Mouse (Mus musculus) spleen, embryonic (tissue): ENCODE data around the gene Mrpl24.
"Not testable (repeated sequence)": the region's sequence is repeated elsewhere in the genome, so short reads cannot be mapped to it uniquely, and the experiment has no call there.

ENCODE experiments used
- CTCF ChIA-PET: fragments of 350-600 bp; sonication (Branson Sonifier 250); formaldehyde crosslinking; loops from one replicate; lab custom pipeline; 2022; lab: Charles Lee

The Mrpl24 gene

DNA sequence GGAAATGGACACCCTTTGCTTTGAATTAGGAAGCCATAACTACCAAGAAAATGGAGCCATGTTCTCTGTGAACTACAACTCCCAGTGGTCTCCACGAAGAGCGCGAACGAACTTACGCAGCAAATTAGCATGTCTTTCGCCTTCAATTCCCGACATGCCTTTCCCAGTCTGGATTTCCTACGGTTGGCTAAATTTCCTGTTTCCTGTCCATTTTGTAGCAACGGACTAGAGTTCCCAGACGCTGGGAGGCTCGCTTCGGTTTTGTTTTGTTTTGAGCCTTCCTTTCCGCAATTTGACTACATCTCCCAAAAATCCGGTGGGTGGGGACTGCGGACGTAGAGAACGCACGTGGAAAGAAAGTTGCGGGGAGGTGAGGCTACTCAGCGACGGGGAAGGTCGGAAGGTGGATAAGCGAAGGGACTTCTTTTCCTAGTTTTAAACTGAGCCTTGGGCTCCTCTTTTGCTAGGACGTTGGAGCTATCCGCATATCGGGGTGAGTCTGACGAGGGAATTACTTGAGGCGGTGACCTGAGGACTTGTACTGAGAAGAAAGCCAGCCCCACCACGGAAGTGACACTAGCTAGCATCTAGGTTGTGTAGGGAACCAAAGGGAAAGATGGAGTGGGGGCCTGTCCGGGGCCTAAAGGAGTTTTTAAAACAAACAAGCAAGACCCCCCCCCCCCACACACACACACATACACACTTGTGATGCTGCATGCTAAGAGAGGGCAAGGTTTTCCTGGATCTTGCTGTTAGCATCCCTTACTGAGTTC is at the start of gene Mrpl24:
Mrpl24 (plus strand) TSS at position 171 of the 773 bp plus-strand sequence.
- CTCF ChIA-PET: no interaction called here

DNA sequence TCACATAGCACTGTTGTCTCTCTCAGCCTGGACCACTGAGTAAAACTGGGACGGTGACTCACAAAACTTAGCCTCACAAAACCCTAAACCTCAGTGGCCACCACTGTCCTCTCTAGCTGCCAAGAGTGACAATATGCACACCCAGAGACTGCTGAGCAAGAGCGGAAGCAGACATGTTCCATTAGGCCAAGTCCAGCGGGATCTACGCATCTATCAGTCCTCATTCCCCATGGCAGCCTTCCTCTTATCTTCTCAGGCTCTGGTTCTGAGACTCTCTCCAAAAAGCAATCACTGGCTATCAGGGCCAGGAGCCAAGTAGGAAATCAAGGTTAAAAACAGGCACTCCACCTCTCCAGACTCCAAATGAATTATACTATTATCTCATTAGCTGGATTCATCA is 41.6 kb upstream of the Mrpl24 start:
- CTCF ChIA-PET: no interaction called here

DNA sequence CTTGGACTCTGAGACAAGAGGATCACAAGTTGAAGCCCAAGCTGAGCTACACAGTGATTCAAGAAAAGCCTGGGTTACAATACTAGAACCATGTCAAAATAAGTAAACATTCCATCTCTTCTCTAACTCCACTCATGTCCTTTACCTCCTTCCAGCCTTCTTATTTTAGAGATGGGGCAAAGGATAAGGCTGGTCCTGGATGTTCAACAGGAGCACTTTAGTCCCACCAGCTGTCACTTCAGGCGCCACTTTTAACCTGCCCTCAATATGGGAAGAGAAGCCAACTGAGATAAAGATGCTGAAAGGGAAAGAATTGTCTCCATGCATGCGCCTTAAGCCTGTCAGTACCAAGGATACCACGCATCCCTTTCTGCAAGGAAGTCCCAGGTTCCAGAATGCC is 35.0 kb upstream of the Mrpl24 start:
- CTCF ChIA-PET: interaction anchor here (0.5 kb wide), 1 partner anchor 18 kb away, joined by 9 read pairs; no protein-coding TSS in a partner anchor

DNA sequence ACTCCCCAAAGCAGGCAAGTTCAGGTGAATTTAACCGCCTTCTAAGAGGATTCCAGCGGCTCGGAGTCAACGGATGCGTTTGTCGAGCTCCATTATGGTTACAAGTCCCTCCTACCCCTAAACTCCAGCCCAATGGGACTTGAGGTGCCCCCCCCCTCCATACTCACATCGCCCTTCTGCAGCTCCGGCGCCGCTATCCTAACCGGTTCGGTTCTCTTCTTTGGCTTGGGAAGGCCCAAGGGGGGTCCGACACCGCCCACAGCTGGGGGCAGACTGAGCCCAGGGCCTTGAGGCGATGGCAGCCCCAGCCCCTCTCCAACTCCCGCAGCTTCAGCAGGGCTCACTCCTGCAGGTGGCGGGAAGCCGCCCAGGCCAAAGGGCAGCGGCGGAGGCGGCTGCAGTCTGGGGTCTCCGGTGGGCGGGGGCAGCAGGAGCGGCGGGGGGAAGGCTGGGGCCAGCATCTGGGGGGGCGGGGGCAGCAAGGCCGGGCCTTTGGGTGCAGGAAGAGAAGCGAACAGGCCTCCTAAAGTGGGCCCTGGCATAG is 34.5 kb upstream of the Mrpl24 start:
- CTCF ChIA-PET: interaction anchor here (0.5 to 0.6 kb wide), 2 partner anchors 18 to 33 kb away, joined by 9 to 15 read pairs; no protein-coding TSS in a partner anchor

DNA sequence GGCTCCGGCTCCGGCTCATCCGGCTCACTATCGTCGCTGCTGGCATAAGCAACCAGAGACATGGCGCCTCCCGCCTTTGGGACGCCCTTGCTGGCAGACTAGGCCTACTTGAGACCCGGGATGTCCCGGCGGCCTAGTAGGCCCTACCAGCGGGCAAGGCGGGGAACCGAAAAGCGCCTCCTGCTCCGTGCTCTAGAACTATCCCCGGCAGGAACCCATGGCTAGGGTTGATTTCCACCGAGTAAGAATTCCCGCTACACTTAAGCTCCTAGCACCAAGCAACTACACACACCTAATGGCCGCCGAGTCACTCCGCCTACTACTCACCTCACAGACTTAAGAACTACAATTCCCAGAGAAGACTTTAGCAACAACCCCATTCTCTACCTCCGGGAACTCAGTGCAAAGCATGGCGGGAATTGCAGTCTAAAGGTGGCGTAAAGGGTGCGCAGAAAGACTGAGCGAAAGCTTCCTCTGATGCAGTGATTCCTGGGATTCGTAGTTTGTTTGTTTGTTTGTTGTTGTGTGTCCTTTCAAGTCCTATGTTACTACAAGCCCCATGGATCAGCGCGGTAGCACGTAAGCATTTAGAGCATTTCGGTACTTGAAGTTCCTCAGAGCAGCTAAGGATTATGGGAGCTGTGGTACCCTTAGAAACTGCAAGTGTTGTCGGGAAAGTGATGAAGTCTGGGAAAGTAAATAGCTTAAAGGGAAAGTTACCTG is 33.9 kb upstream of the Mrpl24 start, which contains the start of gene Prcc:
Prcc (minus strand) TSS at position 328 of the 723 bp plus-strand sequence.
- CTCF ChIA-PET: interaction anchor here (0.6 to 0.8 kb wide), 2 partner anchors 24 to 32 kb away, joined by 4 to 15 read pairs; no protein-coding TSS in a partner anchor

DNA sequence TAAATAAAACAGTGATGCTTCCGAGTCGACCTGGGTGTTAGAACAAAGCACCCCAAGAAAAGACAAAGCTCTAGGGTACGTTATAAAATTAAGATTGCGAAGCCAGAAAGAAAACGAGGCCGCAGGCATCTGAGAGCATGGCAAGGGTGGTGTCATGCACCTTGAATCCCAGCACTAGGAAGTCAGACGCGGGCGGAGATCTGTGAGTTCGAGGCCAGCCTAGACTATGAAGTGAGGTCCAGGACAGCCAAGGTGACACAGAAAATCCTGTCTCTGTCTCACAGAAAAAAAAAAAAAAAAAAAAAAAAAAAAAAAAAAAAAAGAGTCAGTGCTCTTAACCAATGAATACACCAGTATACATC is 33.3 kb upstream of the Mrpl24 start:
- CTCF ChIA-PET: interaction anchor here (0.8 kb wide), 1 partner anchor 24 kb away, joined by 4 read pairs; no protein-coding TSS in a partner anchor

DNA sequence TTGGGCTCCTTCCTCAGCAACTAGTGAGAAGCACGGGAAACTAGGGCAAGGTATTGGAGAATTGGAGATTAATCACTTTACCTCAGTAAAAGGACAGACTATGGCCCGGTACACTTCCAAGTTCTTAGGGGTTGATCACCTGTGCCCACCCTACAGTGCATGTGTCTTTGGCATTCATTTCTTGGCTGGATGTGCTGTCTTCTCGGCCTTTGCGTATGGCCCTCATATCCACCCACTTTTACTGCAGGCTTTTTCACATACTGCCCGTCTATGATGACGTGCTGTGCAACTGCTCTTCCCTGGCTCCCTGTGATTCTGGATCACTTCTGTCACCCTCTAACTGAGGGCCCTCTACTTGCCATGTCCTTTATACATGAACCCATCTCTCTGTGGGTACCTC is 32.9 kb upstream of the Mrpl24 start:
- CTCF ChIA-PET: interaction anchor here (0.8 kb wide), 1 partner anchor 23 kb away, joined by 4 read pairs; no protein-coding TSS in a partner anchor

DNA sequence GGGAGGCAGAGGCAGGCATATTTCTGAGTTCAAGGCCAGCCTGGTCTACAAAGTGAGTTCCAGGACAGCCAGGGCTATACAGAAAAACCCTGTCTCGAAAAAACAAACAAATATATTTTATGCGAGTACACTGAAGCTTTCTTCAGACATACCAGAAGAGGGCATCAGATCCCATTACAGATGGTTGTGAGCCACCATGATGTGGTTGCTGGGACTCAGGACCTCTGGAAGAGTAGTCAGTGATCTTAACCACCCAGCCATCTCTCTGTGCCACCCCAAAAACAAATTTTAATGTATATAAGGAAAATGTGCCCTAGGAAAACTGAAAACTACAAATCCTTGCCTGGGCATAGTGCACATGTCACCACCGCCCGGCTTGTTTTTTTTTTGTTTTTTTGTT is 31.9 kb upstream of the Mrpl24 start:
- CTCF ChIA-PET: not testable (repeated sequence)

DNA sequence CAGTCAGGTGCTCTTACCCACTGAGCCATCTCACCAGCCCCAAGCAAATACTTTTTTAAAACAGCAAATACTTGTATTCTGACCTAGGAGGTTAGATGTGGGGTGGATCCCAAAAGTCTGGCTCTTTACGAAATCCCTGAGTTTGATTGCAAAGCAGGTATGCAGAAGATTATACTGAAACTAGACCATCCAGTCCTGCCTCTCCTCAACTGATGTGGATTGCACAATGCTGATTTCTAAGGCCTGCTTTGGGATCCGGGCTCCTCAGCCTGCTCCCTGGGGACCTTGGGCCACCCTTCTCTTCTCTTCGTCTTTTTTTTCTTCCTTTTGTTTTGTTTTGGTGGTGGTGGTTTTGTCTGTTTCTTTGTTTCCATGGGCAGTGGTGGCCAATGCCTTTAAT is 27.8 kb upstream of the Mrpl24 start:
- CTCF ChIA-PET: interaction anchor here (0.6 kb wide), 1 partner anchor 25 kb away, joined by 3 read pairs; no protein-coding TSS in a partner anchor

DNA sequence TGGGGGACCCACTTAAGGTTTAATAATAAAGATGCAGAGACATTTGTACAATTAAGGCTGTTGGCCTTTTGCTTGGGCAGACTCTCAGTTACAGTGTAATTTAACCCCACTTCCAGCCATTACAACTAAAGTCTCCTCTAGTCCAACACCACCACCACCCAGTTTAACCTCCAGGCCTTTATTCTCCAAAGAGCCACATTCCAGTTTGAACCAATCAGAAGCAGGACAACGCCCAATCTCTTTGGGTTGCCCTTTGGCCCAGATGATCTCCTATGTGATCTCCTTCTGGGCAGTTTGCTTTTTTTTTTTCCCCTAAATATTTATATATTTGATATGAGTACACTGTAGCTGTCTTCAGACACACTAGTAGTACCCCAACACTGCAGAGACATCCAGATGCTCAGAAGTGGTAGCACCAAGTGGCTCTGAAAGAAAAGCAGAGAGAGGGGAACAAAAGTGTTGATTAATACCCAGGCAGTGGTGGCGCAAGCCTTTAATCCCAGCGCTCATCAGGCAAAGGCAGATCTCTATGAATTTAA is 25.9 kb upstream of the Mrpl24 start:
- CTCF ChIA-PET: no interaction called here

DNA sequence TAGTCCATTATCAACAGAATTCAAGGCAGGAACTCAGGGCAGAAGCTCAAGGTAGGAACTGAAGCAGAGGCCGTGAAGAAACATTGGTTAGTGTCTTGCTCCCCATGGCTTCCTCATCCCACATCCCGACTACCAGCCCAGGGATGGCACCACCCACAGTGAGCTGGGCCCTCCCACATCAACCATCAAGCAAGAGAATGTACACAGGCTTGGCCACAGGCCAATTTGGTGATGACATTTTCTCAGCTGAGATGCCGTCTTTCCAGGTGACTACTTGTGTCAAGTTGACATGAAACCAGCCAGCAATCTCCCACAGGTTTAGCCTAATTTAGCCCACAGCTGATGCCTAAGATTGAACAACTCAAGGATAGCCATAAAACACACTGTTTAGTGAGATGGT is 20.0 kb upstream of the Mrpl24 start:
- CTCF ChIA-PET: no interaction called here

DNA sequence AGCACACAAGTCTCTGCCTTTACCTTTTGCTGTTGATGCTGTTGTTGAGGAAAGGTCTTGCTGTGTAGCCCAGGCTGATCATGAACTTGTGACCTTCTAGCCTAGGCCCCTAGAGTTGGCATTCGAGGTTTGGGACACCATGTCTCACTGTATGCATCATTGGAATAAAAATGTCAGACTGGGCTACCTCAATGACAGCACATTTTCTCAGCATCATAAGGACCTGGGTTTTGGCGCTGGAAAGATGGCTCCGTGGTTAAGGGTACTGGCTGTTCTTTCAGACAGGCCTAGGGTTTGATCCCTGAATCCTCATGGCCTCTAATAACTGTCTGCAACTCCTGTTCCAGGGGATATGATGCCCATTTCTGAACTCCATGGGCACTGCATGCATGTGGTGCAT is 19.5 kb upstream of the Mrpl24 start:
- CTCF ChIA-PET: interaction anchor here (0.6 kb wide), 1 partner anchor 49 kb away, joined by 7 read pairs; the partner anchor contains the start of gene Crabp2

DNA sequence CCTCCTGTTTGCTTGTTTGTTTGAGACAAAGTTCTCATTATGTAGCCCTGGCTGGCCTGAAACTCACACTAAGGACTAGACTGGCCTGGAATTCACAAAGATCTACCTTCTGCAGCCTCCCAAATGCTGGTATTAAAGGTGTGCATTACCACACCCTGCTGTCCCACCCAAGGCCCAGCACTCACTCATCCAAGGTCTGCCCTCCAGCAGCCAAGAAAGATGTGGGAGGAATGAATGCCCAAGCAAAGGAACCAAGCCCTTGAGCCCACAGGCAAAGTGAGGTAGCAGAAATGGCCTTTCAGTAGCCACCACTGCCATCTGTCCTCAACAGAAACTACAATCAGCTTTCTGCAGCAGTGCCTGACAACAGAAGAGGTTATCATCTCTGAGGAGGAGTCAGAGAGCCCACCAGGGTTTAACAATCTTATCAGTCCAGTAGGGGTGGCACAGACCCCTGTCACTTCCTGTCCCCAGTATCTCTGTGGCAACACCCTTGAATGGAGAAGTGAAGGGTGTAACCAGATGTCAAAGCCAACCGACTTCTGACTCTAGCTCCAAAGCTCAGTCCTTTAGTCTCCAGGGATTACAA is 18.2 kb upstream of the Mrpl24 start:
- CTCF ChIA-PET: no interaction called here

DNA sequence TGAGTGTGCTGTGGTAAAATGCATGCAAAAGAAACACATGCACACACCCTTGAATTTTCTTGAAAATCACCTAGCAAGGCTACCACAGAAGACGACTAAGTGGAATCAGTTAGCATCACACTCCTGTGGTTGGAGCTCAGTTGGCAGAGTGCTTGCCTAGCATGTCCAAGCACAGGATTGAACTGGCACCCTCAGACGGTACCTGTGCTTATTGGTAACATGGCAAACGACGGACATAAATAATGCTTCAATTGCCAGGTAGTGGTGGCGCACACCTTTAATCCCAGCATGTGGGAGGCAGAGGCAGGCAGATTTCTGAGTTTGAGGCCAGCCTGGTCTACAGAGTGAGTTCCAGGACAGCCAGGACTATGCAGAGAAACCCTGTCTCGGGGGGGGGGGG is 17.3 kb upstream of the Mrpl24 start:
- CTCF ChIA-PET: interaction anchor here (0.7 kb wide), 1 partner anchor 17 kb away, joined by 9 read pairs; no protein-coding TSS in a partner anchor

DNA sequence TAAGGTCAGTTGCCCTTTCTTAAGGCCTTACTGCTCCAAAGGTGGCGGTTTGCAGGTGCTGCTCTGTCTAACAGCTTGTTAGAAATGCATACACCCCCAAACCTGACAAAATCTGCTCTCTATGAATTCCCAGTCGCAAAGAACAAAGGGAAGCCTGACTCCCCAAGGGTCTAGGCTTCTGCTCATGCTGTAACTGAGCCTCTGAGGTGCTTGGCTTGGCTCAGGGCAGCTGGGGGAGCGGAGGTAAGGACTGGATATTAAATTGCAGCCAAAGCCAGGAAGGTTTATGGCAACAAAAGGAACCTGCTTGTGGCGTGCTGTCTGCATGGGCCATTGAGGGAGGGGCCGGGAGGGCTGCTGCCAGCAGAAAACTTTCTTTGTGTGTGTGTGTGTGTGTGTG is 15.5 kb upstream of the Mrpl24 start:
- CTCF ChIA-PET: no interaction called here

DNA sequence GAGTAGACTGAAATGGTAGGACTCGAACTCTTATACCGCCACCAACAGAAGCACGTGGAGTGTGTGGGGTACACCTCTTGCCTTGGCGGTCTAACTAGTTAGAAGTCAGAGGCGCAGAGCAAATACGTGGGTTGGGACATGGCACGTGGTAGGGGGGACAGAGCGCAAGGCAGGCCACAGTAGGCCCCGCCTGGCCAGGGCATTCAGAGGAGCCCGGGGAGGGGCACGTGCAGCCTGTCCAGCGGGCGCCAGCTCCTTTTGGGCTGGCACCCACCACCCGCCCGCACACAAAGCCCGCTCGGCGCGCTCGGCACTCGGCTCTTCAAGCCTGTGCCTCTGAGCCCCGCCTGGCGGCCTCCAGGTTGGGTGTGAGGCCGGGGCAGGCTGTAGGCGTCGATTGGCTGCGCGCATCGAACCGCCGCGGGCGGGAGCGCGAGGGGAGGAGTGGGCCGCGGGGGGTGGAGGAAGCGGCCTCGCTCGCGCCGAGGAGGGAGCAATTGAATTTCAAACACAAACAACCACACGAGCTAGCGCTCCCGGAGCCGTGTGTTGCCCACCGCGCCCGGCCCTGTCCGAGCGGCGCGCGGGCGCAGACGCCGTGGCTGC is 13.3 kb upstream of the Mrpl24 start, which contains the start of gene Hdgf:
Hdgf (plus strand) TSS at position 442 of the 606 bp plus-strand sequence.
- CTCF ChIA-PET: no interaction called here

DNA sequence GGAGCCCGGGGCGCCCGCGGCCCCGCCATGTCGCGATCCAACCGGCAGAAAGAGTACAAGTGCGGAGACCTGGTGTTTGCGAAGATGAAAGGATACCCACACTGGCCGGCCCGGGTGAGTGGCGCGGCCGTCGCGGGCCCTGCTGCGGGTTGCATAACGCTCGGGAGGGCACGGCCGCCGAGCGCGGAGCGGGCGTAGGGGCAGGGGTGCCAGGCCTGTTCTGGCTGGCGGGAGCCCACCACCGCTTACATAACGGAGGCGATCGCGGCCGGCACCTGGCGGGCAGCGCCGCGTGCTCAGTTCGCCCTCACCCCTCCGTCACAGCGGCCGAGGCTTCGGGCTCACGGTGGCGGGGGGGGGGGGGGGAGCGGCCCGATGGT is 12.7 kb upstream of the Mrpl24 start:
- CTCF ChIA-PET: no interaction called here

DNA sequence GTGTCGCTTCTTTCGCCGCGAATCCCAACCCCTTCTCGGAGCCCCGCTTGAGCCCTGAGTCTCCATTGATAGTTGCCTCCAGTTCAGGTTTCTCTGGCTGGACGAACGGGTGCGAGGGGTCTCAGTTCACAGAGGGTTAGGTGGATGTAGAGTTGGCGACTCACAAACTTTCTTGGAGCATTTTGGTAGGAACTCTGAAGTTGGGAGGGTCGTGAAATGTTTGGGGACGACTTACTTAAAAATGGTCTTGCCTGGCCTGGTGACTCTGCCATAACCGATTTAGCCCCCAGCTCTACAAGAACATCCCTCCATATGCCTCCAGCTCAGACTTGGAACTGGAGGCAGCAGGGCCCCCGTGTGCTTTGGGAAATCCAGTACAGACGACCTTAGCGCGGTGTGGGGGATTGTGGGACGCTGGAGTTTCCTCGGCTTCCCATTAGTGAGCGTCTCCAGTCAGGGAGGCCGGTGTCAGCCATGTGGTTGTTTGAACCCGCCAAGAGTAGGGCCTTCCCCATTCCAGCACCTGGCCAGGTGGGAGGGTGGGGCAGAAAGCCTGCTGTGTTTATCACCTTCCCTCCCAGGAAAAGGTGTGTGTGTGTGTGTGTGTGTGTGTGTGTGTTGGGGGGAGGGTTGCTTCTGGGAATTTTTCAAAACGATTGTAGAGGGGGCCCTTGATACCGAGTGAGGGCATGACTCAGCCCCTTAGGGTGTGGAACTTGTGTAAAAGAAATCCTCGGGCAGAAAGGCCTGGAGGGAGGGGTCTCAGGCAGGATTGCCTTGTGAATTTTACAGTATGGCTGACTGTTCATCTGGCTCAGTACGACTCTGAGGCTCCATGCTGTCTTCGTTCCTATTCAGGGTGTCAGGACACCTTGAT is 12.1 kb upstream of the Mrpl24 start:
- CTCF ChIA-PET: no interaction called here

DNA sequence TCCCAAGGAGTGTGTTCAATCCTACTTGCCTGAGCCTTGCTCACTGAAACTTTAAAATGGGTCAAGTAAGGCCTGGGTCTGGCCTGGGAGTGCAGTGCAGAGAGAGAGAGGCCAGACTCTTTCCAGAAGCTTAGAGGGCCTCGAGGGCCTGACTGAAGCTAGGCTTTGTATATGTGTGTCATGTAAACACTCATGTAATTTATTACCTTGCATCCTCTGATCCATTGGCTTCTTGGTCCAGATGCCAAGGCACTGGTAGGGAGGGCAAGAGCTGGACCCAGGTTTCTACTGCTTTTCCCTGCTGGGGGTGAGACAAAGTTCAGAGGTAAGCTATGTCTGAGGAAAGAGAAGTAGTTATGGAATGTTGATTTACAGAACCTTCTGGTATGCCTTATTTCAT is 11.4 kb upstream of the Mrpl24 start:
- CTCF ChIA-PET: no interaction called here

DNA sequence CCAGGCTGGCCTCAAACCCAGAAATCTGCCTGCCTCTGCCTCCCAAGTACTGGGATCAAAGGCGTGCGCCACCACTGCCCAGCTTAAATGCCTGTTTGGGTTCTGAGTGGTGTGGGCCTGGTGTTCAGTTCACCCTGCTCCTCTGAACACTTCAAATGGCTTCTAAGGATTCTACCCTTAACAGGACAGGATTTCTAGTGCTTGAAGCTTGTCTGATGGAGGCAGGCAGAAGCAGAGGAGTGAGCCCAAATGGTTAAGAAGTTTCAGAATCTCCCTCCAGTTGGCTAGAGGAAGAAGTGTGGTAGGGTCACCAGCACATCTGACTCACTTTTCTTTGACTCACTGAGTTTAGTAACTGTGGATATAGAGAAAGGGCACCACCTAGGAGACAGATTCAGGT is 9.9 kb upstream of the Mrpl24 start:
- CTCF ChIA-PET: interaction anchor here (0.6 kb wide), 1 partner anchor 24 kb away, joined by 4 read pairs; no protein-coding TSS in a partner anchor
